Mouse (Mus musculus): ENCODE data around the gene Fars2. TPM values are rescaled to one million over a fixed set of nuclear protein-coding genes. Genes with fewer than 3 reads are reported as not detected.

The Fars2 gene
- polyA plus RNA-seq, 1 experiment, result 123 TPM

DNA sequence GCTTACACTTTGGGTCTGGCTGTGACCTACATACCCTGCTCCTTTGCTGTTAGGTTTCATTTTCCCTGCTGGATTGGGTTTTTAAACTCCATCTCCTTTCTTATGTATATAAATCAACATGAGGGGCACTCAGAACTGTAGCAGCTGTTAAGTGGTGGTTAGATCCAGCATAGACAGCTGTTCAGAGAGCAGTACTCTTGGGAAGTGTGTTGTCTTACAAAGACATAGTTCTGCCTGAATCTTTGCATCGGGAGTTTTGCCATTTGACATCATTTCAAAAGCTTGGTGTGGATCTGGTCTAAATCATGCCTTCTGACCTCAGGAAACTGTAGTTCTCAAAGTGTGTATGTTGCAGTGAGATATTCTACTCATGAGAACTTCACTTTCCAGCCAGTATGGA, 191.9 kb downstream of the Fars2 start:
- Histone ChIP-seq H3K27ac (ENCODE audit: control insufficient read depth, insufficient read depth, low read depth, low read length) (no peak overlapping the region), H3K4me3 (ENCODE audit: control insufficient read depth, low read depth, low read length) (no peak overlapping the region), H3K36me3 (ENCODE audit: control insufficient read depth, insufficient read depth, low read length) (no peaks in the 10 kb centered on the region), H3K4me1 (ENCODE audit: control insufficient read depth, insufficient read depth, low read length) (no peaks in the 10 kb centered on the region), H3K27me3 (ENCODE audit: control insufficient read depth, insufficient read depth, low read length) (no peaks in the 10 kb centered on the region)
- no peak for TF ChIP-seq POLR2A (IDR thresholded peaks at IDR 0.05; ENCODE audit: control insufficient read depth, low read depth, low read length)
- no peak for TF ChIP-seq CTCF (IDR thresholded peaks at IDR 0.05; ENCODE audit: control insufficient read depth, insufficient read depth, insufficient replicate concordance, low read depth, low read length)

DNA sequence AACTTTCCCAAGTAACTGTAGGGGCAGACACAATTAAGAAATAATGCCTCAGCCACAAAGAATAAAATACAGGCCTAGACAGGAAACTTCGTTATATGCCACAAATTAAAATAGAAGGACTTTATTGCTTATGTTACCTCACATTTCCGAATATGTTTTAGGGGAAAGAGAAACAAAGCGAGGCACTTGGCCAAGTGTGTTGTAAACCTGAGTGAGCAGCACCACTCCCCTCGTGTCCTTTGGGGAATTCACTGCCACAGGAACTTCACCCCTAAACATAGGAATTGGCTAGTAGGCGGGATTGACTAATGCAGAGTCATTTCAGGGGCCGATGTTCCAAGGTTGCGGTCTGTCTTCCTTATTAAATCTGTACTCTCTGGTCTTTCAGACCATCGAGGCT, 197.0 kb downstream of the Fars2 start:
- Histone ChIP-seq H3K4me3 (ENCODE audit: control insufficient read depth, low read depth, low read length) (no peak overlapping the region), H3K27me3 (ENCODE audit: control insufficient read depth, insufficient read depth, low read length) (no peaks in the 10 kb centered on the region), H3K36me3 (ENCODE audit: control insufficient read depth, insufficient read depth, low read length) (no peaks in the 10 kb centered on the region), H3K27ac (ENCODE audit: control insufficient read depth, insufficient read depth, low read depth, low read length) (no peak overlapping the region), H3K4me1 (ENCODE audit: control insufficient read depth, insufficient read depth, low read length) (no peaks in the 10 kb centered on the region)
- TF ChIP-seq POLR2A (IDR thresholded peaks at IDR 0.05; ENCODE audit: control insufficient read depth, low read depth, low read length) (no peak), CTCF (IDR thresholded peaks at IDR 0.05; ENCODE audit: control insufficient read depth, insufficient read depth, insufficient replicate concordance, low read depth, low read length) (no peak)

DNA sequence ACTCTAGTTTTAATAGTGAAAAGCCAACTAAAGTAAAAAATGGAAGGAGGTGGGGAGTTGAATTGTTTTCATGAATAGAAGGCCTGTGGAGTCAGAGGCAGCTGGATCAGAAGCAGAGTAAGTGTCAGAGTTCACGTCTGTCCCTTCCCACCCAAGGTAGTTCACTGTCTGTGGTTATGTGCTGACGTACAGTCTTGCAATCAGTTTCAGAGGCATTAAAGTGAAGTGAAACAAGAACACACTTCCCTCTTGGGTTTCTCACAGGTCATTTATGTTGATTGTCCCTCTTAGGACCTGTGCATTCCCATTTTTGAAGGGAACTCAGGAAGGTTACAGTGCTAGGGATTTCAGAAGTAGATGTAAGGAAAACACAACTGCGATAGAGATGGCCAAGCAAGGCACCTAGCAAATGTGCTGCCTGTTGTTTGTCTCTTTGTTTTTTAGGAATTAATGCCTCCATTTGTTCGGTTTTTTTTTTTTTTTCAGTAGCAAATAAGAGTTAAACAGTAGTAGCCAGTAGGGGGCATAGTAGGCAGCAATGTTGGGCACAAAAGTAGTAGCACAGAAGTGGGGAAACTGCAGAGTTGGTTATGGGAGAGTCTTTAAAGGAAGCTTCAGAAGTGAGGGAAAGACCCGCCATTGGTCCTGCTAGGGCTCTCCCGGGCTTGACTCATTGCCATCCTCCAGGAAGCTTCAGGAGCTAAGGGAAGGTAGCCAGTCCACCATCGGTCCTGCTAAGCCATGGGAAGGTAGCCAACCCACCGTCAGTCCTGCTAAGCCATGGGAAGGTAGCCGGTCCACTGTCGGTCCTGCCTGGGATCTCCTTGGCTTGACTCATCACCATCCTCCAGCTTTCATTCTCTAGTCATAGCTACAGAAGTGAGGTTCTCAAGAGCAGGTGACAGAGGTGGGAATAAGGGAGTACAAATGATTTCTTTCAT, 197.9 kb downstream of the Fars2 start:
- Histone ChIP-seq H3K4me3 (ENCODE audit: control insufficient read depth, low read depth, low read length) (no peak overlapping the region), H3K27ac (ENCODE audit: control insufficient read depth, insufficient read depth, low read depth, low read length) (no peak overlapping the region), H3K27me3 (ENCODE audit: control insufficient read depth, insufficient read depth, low read length) (no peaks in the 10 kb centered on the region), H3K4me1 (ENCODE audit: control insufficient read depth, insufficient read depth, low read length) (no peaks in the 10 kb centered on the region), H3K36me3 (ENCODE audit: control insufficient read depth, insufficient read depth, low read length) (no peaks in the 10 kb centered on the region)
- no peak for TF ChIP-seq CTCF (IDR thresholded peaks at IDR 0.05; ENCODE audit: control insufficient read depth, insufficient read depth, insufficient replicate concordance, low read depth, low read length)
- TF ChIP-seq POLR2A (IDR thresholded peaks at IDR 0.05; ENCODE audit: control insufficient read depth, low read depth, low read length), result no peak

DNA sequence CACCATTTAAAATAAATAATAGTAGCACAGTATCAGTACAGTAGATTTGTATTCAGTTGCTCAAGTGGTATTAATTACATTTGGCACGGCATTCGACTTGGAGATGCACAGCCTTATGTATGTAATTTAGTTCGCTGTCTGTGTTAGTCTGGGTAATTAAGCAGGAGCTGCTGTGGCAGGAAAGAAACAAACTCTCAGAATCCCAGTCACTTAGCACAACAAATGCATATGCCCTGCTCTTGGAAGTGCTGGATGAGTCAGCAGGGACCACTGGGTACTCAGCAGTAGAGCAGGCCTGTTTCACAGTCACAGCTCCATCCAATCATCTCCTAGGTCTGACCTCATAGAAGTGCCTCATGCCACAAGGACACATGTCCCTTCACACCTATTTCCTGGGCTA, 200.6 kb downstream of the Fars2 start:
- TF ChIP-seq POLR2A (IDR thresholded peaks at IDR 0.05; ENCODE audit: control insufficient read depth, low read depth, low read length) (no peak), CTCF (IDR thresholded peaks at IDR 0.05; ENCODE audit: control insufficient read depth, insufficient read depth, insufficient replicate concordance, low read depth, low read length) (no peak)
- H3K27ac ChIP-seq (ENCODE audit: control insufficient read depth, insufficient read depth, low read depth, low read length), result no peak overlapping the region
- no peak overlapping the region for H3K4me3 ChIP-seq (ENCODE audit: control insufficient read depth, low read depth, low read length)
- no peaks in the 10 kb centered on the region for H3K36me3 ChIP-seq (ENCODE audit: control insufficient read depth, insufficient read depth, low read length)
- no peaks in the 10 kb centered on the region for H3K4me1 ChIP-seq (ENCODE audit: control insufficient read depth, insufficient read depth, low read length)
- H3K27me3 ChIP-seq (ENCODE audit: control insufficient read depth, insufficient read depth, low read length), result no peaks in the 10 kb centered on the region

DNA sequence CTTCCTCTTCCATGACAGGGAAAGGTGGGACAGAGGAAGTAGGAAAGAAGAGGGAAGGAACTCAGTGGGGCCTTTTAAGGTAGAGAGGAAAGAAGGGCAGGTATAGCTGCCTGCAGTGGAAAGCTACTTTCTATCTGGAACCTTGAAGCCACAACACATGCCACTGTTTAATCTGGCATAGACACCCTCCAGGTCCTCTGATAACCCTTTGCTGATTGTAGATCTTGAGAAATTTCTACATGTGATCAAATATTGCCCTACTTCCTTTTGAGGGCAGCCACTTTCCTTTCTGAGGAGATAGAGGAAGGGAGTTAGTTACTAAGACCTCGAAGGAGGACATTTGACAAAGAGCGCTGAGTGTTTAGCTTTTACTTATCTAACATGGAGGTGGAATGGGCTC, 207.4 kb downstream of the Fars2 start:
- no peak overlapping the region for H3K27ac ChIP-seq (ENCODE audit: control insufficient read depth, insufficient read depth, low read depth, low read length)
- H3K4me3 ChIP-seq (ENCODE audit: control insufficient read depth, low read depth, low read length), result no peak overlapping the region
- no peaks in the 10 kb centered on the region for H3K27me3 ChIP-seq (ENCODE audit: control insufficient read depth, insufficient read depth, low read length)
- no peaks in the 10 kb centered on the region for H3K4me1 ChIP-seq (ENCODE audit: control insufficient read depth, insufficient read depth, low read length)
- TF ChIP-seq POLR2A (IDR thresholded peaks at IDR 0.05; ENCODE audit: control insufficient read depth, low read depth, low read length), result no peak
- no peak for TF ChIP-seq CTCF (IDR thresholded peaks at IDR 0.05; ENCODE audit: control insufficient read depth, insufficient read depth, insufficient replicate concordance, low read depth, low read length)
- H3K36me3 ChIP-seq (ENCODE audit: control insufficient read depth, insufficient read depth, low read length), result no peaks in the 10 kb centered on the region

DNA sequence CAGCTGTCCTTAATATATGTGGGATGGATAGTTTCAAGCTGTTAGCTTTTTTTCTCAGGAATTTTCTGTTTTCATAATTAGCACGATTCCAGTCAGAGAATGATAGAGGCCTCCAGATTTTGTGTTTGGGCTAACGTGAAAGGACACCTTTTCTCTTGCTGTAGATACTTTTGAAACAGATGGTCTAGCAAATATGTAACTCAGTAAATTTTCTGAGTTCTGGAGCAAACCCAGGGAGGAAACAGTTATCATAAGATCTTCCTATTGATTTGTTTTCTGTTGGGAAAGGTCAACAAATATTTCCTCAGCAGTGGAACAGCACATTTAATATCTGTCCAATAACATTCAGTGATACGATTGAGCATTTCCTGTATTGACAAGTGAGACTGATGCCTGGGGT, 209.3 kb downstream of the Fars2 start:
- Histone ChIP-seq H3K4me3 (ENCODE audit: control insufficient read depth, low read depth, low read length) (no peak overlapping the region), H3K27ac (ENCODE audit: control insufficient read depth, insufficient read depth, low read depth, low read length) (no peak overlapping the region), H3K36me3 (ENCODE audit: control insufficient read depth, insufficient read depth, low read length) (no peaks in the 10 kb centered on the region), H3K4me1 (ENCODE audit: control insufficient read depth, insufficient read depth, low read length) (no peaks in the 10 kb centered on the region), H3K27me3 (ENCODE audit: control insufficient read depth, insufficient read depth, low read length) (no peaks in the 10 kb centered on the region)
- TF ChIP-seq POLR2A (IDR thresholded peaks at IDR 0.05; ENCODE audit: control insufficient read depth, low read depth, low read length) (no peak), CTCF (IDR thresholded peaks at IDR 0.05; ENCODE audit: control insufficient read depth, insufficient read depth, insufficient replicate concordance, low read depth, low read length) (no peak)

DNA sequence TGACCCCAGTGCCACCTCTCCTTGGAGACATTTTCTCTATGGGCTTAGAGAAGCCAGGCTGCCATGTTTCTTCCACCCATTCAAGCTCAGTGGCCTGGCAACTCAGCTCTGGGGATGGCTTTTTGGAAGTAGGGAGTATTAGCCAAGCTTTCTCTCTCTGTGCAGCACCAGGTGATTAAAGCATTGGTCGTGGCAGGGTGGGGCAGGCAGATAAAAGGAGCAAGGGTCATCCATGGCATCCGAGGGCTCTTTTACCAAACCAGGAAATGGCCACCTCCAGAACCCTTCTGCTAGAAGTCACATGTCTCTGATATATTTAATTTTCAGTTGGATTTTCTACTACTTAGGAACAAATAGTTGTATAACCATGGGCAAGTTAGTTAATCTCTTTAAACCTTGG, 212.7 kb downstream of the Fars2 start:
- H3K4me1 ChIP-seq (ENCODE audit: control insufficient read depth, insufficient read depth, low read length), result no peaks in the 10 kb centered on the region
- no peaks in the 10 kb centered on the region for H3K27me3 ChIP-seq (ENCODE audit: control insufficient read depth, insufficient read depth, low read length)
- H3K4me3 ChIP-seq (ENCODE audit: control insufficient read depth, low read depth, low read length), result no peak overlapping the region
- H3K27ac ChIP-seq (ENCODE audit: control insufficient read depth, insufficient read depth, low read depth, low read length), result no peak overlapping the region
- TF ChIP-seq CTCF (IDR thresholded peaks at IDR 0.05; ENCODE audit: control insufficient read depth, insufficient read depth, insufficient replicate concordance, low read depth, low read length), result no peak
- TF ChIP-seq POLR2A (IDR thresholded peaks at IDR 0.05; ENCODE audit: control insufficient read depth, low read depth, low read length), result no peak
- no peaks in the 10 kb centered on the region for H3K36me3 ChIP-seq (ENCODE audit: control insufficient read depth, insufficient read depth, low read length)

Data from testis, adult 2 months (tissue).